Mouse (Mus musculus): ENCODE measurements around the gene Gm28051. TPM values are rescaled to one million over a fixed set of nuclear protein-coding genes. Genes with fewer than 3 reads are reported as not detected.
A peak's percentile ranks its signal among the peaks of the same experiment; 100 is the strongest.

The Gm28051 gene
- total and polyA plus RNA-seq, 3 experiments = not detected

- Histone ChIP-seq H3K36me3 (replicated peaks in 1 of 2; ENCODE audit: control insufficient read depth in 1 of 2, insufficient read depth in 1 of 2, low read length in 1 of 2) (peaks cover 63 to 92% of the 10 kb centered on the region in 2 experiments), H3K79me2 (replicated peaks; ENCODE audit: control insufficient read depth, extremely low read depth, insufficient read depth, poor library complexity, severe bottlenecking) (no peaks in the 10 kb centered on the region; the same call in 1 of the 2 replicates), H3K4me3 (replicated peaks in 1 of 3; ENCODE audit: low read depth in 2 of 3, low read length in 2 of 3, poor library complexity in 1 of 3) (no peak overlapping the region), H3K9ac (ENCODE audit: insufficient read depth, low read depth) (no peak overlapping the region), H3K4me2 (ENCODE audit: insufficient read depth, low read depth, poor library complexity, severe bottlenecking) (no peak overlapping the region), H3K27me3 (replicated peaks) (no peaks in the 10 kb centered on the region), H3K27ac (ENCODE audit: insufficient read depth, low read depth) (no peak overlapping the region), H3K9me3 (replicated peaks; ENCODE audit: low read length) (peaks cover 2% of the 10 kb centered on the region), H3K4me1 (ENCODE audit: control insufficient read depth in 1 of 2, insufficient read depth in 2 of 2) (peaks cover 2 to 25% of the 10 kb centered on the region in 2 experiments; a peak in 3 of 4 replicates)
- dilution Hi-C loops (cut with MboI; ENCODE audit: extremely low pct_ligation_motif_present, extremely low pct_unique_long_range_greater_than_20kb, low sequenced_read_pairs) = no loop called here
- DNase-seq (ENCODE audit: extremely low read depth) = no peak
- no peak for TF ChIP-seq MYC (IDR thresholded peaks at IDR 0.05; ENCODE audit: low read depth, low read length)
- peak; percentile 57 for TF ChIP-seq RAD21 (IDR thresholded peaks at IDR 0.05; ENCODE audit: low read depth, low read length)
- TF ChIP-seq CTCF (conservative IDR thresholded peaks at IDR 0.05 in 1 of 2, IDR thresholded peaks at IDR 0.05 in 1 of 2; ENCODE audit: low read depth in 2 of 2, low read length in 2 of 2) = peak in 1 of 2 experiments; percentile 60; a peak in 2 of 4 replicates
- in situ Hi-C loops (cut with MboI; ENCODE audit: low pct_ligation_motif_present, low pct_unique_long_range_greater_than_20kb, low sequenced_read_pairs) = no loop called here
Measured at GRCm38 (mm10) chr12:102769000-102769399, 11.4 kb upstream of the Gm28051 start.

- H3K27ac ChIP-seq (ENCODE audit: insufficient read depth, low read depth) = no peak overlapping the region
- no peak for TF ChIP-seq POLR2A (IDR thresholded peaks at IDR 0.05; ENCODE audit: low read depth, low read length)
- TF ChIP-seq MAX (IDR thresholded peaks at IDR 0.05; ENCODE audit: low read length) = no peak
- no peak for TF ChIP-seq NELFE (IDR thresholded peaks at IDR 0.05; ENCODE audit: low read depth, low read length)
- TF ChIP-seq E2F4 (IDR thresholded peaks at IDR 0.05; ENCODE audit: insufficient replicate concordance, low read depth, low read length) = no peak
- no peak for TF ChIP-seq ZC3H11A (IDR thresholded peaks at IDR 0.05; ENCODE audit: low read depth, low read length)
- no peak for TF ChIP-seq ZMIZ1 (IDR thresholded peaks at IDR 0.05; ENCODE audit: low read depth, low read length)
- no peak for TF ChIP-seq ETS1 (conservative IDR thresholded peaks at IDR 0.05; ENCODE audit: low read depth, low read length)
- no peak for TF ChIP-seq JUN (IDR thresholded peaks at IDR 0.05; ENCODE audit: insufficient read depth, low read depth, low read length)
- no peak for TF ChIP-seq CHD2 (IDR thresholded peaks at IDR 0.05; ENCODE audit: low read length)
- no peak overlapping the region for H3K4me3 ChIP-seq (replicated peaks in 1 of 3; ENCODE audit: low read depth in 2 of 3, low read length in 2 of 3, poor library complexity in 1 of 3)
- H3K36me3 ChIP-seq (replicated peaks in 1 of 2; ENCODE audit: control insufficient read depth in 1 of 2, insufficient read depth in 1 of 2, low read length in 1 of 2) = peaks cover 31 to 63% of the 10 kb centered on the region in 2 experiments
- no peaks in the 10 kb centered on the region for H3K9me3 ChIP-seq (replicated peaks; ENCODE audit: low read length)
- H3K4me2 ChIP-seq (ENCODE audit: insufficient read depth, low read depth, poor library complexity, severe bottlenecking) = no peak overlapping the region
- DNase-seq (ENCODE audit: extremely low read depth) = no peak
- dilution Hi-C loops (cut with MboI; ENCODE audit: extremely low pct_ligation_motif_present, extremely low pct_unique_long_range_greater_than_20kb, low sequenced_read_pairs) = no loop called here
- peaks cover 6 to 60% of the 10 kb centered on the region in 2 experiments; a peak in 3 of 4 replicates for H3K4me1 ChIP-seq (ENCODE audit: control insufficient read depth in 1 of 2, insufficient read depth in 2 of 2)
- H3K27me3 ChIP-seq (replicated peaks) = no peaks in the 10 kb centered on the region
- H3K79me2 ChIP-seq (replicated peaks; ENCODE audit: control insufficient read depth, extremely low read depth, insufficient read depth, poor library complexity, severe bottlenecking) = peaks cover 28% of the 10 kb centered on the region
- in situ Hi-C loops (cut with MboI; ENCODE audit: low pct_ligation_motif_present, low pct_unique_long_range_greater_than_20kb, low sequenced_read_pairs) = no loop called here
- H3K9ac ChIP-seq (ENCODE audit: insufficient read depth, low read depth) = no peak overlapping the region
Measured at GRCm38 (mm10) chr12:102763696-102764095, 6.1 kb upstream of the Gm28051 start.

GRCm38 (mm10) chr12:102761668-102762067 lies 4.1 kb upstream of the Gm28051 start:
- no peaks in the 10 kb centered on the region for H3K9me3 ChIP-seq (replicated peaks; ENCODE audit: low read length)
- H3K4me2 ChIP-seq (ENCODE audit: insufficient read depth, low read depth, poor library complexity, severe bottlenecking) = no peak overlapping the region
- H3K9ac ChIP-seq (ENCODE audit: insufficient read depth, low read depth) = no peak overlapping the region
- no peaks in the 10 kb centered on the region for H3K27me3 ChIP-seq (replicated peaks)
- in situ Hi-C loops (cut with MboI; ENCODE audit: low pct_ligation_motif_present, low pct_unique_long_range_greater_than_20kb, low sequenced_read_pairs) = no loop called here
- dilution Hi-C loops (cut with MboI; ENCODE audit: extremely low pct_ligation_motif_present, extremely low pct_unique_long_range_greater_than_20kb, low sequenced_read_pairs) = no loop called here
- peaks cover 43% of the 10 kb centered on the region for H3K79me2 ChIP-seq (replicated peaks; ENCODE audit: control insufficient read depth, extremely low read depth, insufficient read depth, poor library complexity, severe bottlenecking)
- DNase-seq (ENCODE audit: extremely low read depth) = no peak
- H3K36me3 ChIP-seq (replicated peaks in 1 of 2; ENCODE audit: control insufficient read depth in 1 of 2, insufficient read depth in 1 of 2, low read length in 1 of 2) = peaks cover 17 to 45% of the 10 kb centered on the region in 2 experiments
- H3K4me1 ChIP-seq (ENCODE audit: control insufficient read depth in 1 of 2, insufficient read depth in 2 of 2) = peaks cover 6 to 59% of the 10 kb centered on the region in 2 experiments; a peak in 3 of 4 replicates
- no peak overlapping the region for H3K4me3 ChIP-seq (replicated peaks in 1 of 3; ENCODE audit: low read depth in 2 of 3, low read length in 2 of 3, poor library complexity in 1 of 3)
- no peak overlapping the region for H3K27ac ChIP-seq (ENCODE audit: insufficient read depth, low read depth)
- TF ChIP-seq RCOR1 (conservative IDR thresholded peaks at IDR 0.05; ENCODE audit: low read depth, low read length) (0 out of 2 replicates have a peak, but pooled peaks have one; percentile 40), E2F4 (IDR thresholded peaks at IDR 0.05; ENCODE audit: insufficient replicate concordance, low read depth, low read length) (no peak), NELFE (IDR thresholded peaks at IDR 0.05; ENCODE audit: low read depth, low read length) (no peak), MAZ (IDR thresholded peaks at IDR 0.05; ENCODE audit: low read depth, low read length) (no peak), CHD1 (IDR thresholded peaks at IDR 0.05; ENCODE audit: low read depth, low read length) (peak; percentile 53; the same call in 1 of the 2 replicates), USF1 (IDR thresholded peaks at IDR 0.05; ENCODE audit: low read depth, low read length) (no peak), MAX (IDR thresholded peaks at IDR 0.05; ENCODE audit: low read length) (no peak), KAT2A (IDR thresholded peaks at IDR 0.05; ENCODE audit: insufficient replicate concordance, low read length) (no peak), NRF1 (IDR thresholded peaks at IDR 0.05; ENCODE audit: low read depth, low read length) (no peak), ZMIZ1 (IDR thresholded peaks at IDR 0.05; ENCODE audit: low read depth, low read length) (no peak), ZC3H11A (IDR thresholded peaks at IDR 0.05; ENCODE audit: low read depth, low read length) (no peak), CHD2 (IDR thresholded peaks at IDR 0.05; ENCODE audit: low read length) (no peak), JUN (IDR thresholded peaks at IDR 0.05; ENCODE audit: insufficient read depth, low read depth, low read length) (peak; percentile 79), USF2 (conservative IDR thresholded peaks at IDR 0.05; ENCODE audit: low read depth, low read length) (no peak), GABPA (IDR thresholded peaks at IDR 0.05; ENCODE audit: insufficient replicate concordance, low read depth, low read length) (no peak), SIN3A (IDR thresholded peaks at IDR 0.05; ENCODE audit: low read length) (no peak), RAD21 (IDR thresholded peaks at IDR 0.05; ENCODE audit: low read depth, low read length) (no peak), ETS1 (conservative IDR thresholded peaks at IDR 0.05; ENCODE audit: low read depth, low read length) (no peak; the same call in 1 of the 2 replicates), MYC (IDR thresholded peaks at IDR 0.05; ENCODE audit: low read depth, low read length) (no peak), JUND (conservative IDR thresholded peaks at IDR 0.05; ENCODE audit: low read depth, low read length) (peak; percentile 90), MXI1 (IDR thresholded peaks at IDR 0.05; ENCODE audit: low read depth, low read length) (0 out of 2 replicates have a peak, but pooled peaks have one; percentile 33), ELF1 (IDR thresholded peaks at IDR 0.05; ENCODE audit: low read depth, low read length) (no peak)
